Mouse (Mus musculus) embryo, embryonic 11.5 days (tissue): Measurements from ENCODE around the gene Kcnq4.

ENCODE experiments used
- DNase-seq: peaks from one replicate; pipeline ENCODE4 v3.0.0-alpha.2; 2012; ENCODE audit warnings: low read depth, low spot score

The Kcnq4 gene

DNA sequence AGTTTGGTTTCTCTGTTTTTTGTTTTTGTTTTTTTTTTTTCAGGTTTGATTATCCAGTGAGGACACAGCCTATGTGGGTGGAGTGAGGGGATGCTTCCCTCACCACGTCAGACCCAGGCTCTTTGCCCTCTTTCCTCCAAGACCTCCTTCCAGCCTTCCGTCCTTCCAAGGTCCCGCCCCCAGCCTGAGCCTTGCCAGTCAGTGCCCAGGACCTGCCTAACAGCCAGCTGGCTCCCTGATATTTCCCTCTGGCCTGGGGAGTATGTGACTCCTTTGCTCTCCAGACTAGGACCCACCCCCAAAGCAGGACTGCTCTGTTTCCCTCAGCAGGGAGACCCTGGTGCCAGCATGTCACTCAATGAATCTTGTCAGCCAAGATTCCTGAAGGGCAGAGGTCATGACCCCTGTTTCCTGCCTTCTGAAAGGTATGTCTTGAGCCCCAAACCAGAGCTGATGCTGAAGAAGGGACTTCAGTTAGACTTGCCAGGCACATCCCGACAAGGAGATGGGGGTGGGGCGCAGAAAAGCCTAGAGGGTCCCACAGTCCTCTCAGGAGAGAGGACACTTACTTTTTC lies 22.8 kb downstream of the Kcnq4 start:
- no peak for DNase-seq

DNA sequence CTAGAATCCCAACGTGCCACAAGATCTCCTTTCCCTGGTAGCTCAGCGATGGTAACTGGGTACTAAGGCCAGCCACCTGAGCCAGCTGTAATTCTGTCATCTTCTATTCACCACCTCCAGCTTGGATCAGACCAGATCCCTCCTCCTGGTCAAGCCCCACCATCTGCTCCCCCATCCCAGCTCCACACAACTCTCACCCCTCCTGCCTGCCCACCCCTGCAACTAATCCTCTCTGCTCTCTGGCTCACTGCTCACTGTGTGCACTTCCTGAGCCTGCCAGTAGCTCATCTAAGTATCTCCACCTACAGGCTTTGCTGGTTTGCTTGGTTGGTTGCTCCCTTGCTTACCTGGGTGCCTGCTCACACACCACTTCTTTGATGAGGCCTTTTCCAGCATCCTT lies 26.8 kb downstream of the Kcnq4 start:
- no peak for DNase-seq

DNA sequence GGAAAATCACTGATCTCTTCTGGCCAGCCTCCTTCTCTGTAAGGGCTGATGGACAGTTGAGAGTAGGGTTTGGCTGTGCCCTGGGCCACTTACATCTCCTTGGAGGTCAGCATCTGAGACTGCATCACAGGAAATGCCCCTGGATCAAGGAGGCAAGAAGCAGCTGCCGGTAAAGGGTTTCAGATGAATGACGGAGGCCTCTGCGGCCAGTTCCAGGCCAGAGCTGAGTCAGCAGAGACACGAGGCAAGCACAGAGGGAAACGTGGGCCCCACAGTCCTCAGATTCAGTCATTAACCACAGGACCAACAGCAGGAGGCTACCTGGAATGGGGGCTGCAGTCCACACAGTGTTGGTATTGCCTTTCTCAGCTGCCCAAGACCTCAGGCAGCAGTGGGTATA lies 29.3 kb downstream of the Kcnq4 start:
- no peak for DNase-seq

DNA sequence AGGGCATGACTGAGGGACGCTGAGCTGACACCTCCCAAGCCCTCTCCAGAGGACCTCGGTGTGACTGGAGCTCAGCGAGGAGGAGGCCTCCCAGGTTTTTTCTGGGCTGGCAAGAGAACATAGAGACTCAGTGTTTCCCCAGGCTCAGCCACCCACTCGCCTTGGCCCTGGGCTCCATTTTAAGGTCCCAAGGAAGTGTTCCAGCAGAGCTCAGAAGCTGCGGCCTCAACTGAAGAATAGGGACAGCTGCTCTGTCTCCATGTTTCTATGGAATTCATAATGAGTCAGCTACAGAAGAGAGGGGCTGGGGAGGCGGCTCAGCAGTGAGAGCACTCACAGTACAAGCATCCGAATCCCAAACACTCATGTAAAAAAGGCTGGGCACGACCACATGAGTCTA lies 30.8 kb downstream of the Kcnq4 start:
- DNase-seq, result no peak

DNA sequence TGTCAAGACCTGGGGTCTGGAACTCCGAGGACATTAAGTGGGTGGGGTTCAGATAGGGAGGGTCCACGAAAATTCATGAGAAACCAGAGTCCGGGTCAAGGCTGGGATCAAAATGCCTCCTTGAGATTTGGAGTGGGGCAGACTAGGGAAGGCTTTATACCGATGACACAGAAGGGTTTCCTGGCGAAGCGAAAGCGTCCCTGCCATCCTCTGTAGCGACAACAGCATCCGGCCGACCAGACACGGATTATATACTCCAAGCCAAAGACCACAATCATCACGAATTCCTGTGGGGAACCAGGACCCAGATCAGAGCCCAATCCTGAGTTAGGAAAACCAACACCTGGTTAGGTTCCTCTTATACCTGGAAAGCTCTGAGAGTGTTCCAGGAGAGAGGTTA lies 31.6 kb downstream of the Kcnq4 start:
- DNase-seq, result no peak

DNA sequence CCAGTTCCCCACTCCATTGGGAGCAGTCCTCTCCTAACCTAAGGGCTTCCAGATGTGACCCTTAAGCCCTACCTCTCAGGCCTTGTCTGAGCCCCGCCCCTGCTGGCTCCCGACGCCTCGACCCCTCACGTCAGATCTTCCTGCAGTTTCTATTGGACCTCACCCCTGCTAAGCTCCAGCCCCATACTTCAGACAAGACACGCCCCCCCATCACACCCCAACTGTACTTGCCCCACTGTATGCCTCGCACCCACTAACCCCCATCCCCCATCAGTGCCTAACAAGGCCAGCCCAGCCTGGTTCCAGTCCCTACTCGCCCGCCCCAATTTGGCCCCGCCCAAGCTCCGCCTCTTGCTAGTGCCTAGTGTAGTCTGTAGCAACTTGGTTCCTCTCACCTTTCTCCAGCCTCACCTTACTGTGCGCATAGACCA lies 32.3 kb downstream of the Kcnq4 start:
- DNase-seq, result peak; percentile 55

DNA sequence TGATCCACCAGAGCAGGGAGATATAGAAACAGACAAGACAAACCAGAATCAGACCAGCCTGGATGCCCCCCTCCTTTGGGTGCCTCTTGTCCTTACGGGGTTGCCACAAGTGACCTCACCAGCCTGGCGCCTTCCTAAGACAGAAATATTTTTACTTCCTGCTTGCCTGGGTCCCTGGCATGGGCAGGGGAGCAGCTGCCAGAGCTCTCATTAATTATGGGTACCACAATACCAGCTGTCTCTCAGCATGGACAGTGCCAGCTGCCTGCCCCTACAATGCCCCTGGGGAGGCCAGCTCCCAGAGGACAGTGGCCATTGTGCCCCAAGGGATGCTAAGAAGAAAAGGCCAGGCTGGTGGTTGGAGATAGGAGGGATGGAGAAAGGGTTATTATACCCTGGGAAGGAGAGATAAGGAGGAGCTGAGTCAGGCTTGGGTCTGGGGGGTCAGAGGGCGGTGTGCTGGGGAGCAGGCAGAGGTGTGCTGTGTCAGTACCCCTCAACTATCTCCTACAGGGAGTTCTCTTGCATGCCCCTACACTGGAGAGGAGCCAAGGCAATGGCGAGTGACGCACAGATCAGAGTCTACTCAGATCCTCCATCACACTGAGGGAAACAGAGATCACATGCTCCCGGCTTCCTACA lies 34.4 kb downstream of the Kcnq4 start:
- no peak for DNase-seq

DNA sequence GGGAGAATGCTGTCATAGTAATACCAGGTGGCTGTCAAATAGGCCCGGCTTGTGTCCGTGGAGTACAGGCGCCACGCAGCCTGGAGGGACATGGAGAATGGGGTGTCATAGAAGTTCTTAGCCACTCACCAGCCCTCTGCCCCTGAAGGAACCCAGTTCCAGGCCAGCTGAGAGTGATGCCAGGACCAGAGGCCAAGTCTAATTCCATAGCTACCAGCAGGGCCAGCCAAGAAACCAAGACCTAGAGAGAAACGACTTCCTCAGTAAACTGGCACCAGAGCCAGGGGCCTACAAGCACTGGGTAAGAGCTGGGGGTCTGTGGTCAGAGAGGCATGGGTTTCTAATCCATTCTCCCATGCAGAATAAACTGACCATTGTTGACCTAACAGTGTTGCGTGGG lies 35.4 kb downstream of the Kcnq4 start:
- no peak for DNase-seq

DNA sequence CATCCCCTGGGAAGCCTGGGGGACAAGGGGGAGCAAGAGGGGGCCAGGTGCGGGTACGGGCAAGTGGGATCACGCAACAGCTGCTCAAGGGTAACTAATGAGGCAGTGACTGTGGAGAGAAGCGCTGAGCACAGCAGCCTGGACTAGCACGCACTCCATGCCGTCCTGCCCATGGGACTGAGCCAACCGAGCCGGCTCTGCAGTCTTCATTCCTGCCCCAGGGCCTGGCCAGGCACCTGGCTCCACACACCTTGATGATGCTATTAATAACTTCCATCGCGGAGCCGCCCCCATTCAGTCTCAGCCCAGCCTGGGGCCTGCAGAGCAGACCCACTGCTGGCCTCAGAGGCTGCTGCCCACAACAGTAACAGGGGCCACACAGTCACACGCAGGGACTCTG lies 36.2 kb downstream of the Kcnq4 start:
- DNase-seq, result no peak

DNA sequence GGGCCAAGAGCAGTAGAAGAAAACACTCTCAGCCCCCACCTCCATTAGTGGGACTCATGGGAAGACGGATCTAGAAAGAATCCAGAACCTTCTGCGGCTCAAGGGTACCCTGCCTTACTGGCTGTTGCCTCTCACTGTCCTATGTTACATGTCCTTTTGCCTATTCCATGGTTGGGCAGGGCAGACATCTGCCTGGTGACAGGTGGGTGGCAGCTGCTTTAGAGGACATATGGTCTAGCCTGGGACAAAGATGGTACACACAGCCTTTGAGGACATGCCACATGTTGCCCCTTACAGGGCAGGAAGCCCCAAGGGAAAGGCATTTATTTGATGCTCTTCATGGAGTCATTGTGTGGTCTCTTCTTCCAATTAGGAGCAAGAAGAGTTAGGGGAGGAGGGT lies 45.9 kb downstream of the Kcnq4 start:
- no peak for DNase-seq

DNA sequence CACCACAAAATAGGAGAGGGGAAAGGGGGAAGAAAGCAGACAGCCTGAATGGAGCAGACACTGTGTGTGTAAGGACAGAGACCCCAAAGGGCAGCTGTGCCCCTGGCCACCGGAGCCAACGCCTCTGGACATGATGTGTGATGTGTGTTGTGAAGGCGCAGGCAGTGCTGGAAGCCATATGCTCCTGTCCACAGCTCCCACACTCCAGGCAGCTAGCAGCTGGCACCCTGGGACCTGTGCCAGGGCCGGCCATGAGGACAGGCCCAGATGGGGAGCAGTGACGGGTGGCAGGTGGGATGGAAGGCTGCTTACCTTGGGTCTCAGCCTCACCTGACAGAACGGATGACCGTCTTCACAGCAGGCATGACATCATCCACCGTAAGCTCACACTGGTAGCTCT lies 46.4 kb downstream of the Kcnq4 start:
- no peak for DNase-seq

DNA sequence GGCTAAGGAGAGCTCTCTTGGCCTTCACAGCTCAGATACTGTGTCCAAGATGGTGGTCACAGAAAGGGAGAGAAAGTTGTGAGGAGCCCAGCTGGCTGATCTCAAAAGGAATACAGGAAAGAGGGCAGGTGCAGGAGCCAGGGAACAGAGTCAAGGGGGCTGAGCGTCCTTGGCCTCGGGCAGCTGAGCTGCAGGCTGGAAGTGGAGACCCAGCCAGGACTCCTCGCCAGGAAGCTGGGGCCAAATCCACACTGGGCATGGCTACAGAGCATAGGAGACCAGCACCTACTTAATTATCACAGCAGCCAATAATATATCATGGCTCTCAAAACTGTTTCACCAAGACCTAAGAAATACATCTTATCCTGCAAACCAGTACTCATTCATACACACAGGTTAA lies 47.2 kb downstream of the Kcnq4 start:
- no peak for DNase-seq

DNA sequence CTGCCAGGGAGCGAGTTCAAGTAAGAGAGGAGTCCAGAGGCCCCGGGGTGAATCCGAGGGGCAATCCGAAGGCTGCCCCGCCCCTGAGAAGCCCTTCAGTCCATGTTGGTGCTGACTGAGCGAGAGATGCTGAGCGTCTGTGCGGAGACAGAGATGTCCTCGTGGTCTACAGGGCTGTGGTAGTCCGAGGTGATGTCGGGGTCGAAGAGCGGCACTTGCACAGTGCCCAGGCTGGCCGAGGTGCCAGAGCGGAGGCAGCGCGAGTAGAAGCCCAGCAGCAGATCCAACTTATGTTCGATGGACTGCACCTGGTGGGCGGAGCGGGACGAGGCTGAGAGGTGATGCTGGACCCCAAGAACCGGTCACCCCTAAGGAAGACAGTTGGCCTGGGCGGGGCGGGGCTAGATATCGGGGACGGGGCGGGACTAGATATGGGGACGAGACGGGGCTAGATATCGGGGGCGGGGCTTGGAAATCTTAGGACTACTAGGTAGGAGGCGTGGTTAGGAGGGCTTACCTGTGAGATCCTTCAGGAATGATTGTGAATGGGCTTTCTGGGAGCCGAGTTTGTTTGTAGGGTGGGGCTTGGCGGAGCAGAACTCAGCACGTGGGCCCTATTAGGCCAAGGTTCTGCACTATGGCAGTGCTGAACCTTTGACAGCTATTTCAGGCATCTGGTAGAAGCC lies 50.5 kb downstream of the Kcnq4 start:
- DNase-seq, result no peak

DNA sequence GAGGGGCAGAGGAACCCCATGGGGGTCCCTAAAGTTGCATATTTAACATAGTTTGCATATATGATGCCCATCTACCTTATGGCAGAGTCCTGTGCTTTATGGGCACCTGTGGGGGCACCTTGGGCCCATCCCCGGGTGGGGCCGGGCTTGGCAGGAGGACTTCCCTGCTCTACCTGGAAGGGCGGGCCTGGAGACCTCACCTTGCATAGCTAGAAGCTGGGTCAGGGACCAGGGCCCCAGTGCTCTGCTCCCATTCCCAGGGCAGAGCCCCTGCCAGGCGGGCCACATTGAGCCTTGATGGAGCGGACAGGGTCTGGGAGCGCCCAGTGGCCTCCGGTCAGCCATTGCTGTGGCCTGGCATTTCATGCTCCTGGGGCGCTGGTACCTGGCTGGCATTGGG lies 51.1 kb downstream of the Kcnq4 start:
- no peak for DNase-seq

DNA sequence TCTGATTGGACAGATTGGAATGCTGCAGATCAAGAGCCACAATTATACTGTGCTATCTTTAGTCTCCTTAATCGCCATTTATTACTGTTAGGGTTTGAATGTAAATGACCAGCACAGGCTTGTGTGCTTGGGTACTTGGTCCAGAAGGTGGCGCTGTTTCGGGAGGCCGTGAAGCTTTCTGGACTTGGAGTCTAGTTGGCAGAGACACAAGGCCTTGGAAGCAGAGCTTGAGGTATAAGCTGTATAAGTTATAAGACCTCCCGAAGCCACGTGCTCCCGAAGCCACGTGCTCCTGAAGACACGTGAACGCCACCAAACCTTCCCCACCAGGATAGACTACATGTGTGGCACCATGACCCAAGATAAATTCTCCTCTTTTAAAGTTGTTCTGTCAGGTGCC lies 55.7 kb downstream of the Kcnq4 start:
- DNase-seq, result no peak

DNA sequence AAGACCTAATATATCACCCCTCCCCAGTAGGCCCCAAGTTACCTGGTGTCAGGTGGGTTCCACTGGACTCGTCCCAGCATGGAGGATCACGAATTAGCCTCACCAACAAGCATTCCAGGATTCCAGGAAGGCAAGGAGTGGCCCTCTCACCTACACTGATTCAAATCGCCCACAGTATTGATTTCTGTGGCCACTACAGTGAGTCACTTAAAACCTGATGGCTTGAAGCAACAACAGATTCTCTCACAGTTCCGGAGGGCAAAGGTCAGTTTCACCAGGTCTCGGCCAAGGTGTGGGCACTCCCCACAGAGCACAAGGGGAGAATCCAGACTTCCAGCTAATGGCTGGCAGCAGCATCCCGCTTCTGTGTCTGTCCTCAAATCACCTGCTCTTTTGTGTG lies 59.1 kb downstream of the Kcnq4 start:
- no peak for DNase-seq

DNA sequence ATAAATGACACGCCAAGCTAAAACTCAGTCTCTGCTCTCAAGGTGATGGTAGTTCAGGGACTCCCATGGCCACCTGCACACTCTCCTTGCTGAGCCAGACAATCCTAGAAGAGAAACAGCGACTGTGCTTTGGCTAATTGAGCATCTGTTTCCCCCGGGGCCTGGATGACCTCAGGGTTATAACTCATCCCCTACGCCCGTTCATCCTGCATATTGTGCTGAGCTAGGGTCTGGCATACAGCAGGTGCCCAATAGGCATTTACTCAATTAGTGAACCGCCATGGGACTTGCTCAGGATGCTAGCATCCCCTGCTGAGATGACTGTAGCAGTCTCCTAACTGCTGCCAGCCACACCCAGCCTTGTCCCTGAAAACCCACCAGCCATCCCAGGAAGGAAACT lies 61.1 kb downstream of the Kcnq4 start:
- DNase-seq, result no peak

DNA sequence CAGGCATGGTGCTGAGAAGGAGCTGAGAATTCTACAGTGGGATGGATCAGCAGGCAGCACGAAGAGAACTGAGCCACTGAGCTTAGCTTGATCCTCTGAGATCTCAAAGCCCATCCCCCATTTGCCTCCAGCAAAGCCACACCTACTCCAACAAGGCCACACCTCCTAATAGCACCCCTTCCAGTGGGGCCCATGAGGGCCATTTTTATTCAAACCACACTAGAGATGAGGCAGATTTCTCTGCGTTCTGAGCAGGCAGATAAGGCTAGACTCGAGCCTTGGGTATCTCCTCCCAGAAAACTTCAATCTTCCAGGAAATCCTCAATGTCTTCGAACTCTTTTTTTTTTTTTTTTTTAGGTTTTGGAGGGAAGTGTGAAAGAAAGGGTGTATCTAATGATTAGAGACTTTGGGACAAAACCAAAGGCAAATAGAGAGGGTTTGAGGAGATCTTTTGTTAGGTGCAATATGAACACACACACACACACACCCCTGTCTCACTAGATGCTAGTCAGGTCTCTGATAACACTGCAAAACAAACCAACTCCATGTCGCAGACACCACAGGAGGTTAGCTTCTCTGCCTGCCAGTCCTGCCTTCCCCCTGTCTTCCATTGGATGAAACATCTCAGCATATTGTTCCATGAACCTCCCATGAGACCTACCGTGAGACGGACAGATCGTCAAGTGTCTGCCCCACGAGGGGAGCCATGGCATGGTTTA lies 65.0 kb downstream of the Kcnq4 start:
- no peak for DNase-seq

DNA sequence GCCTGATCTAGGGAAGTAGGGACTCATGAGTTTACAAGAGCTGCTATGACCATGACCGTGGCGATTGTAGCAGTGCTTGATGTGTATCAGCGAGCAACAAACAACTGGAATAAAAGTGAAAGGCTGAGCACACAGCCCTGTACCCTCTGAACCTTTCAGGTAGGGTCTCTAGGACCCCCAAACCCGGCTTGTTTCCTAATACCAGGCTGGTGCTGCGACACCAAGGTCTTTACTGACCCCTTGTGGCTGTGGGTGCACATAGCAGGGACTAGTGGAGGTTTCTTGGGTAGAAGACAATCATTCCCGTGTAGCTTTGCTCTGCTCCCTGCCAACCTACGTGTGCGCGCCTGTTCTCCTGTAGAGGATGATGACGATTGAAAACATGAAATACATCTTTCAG lies 66.2 kb downstream of the Kcnq4 start:
- DNase-seq, result no peak

DNA sequence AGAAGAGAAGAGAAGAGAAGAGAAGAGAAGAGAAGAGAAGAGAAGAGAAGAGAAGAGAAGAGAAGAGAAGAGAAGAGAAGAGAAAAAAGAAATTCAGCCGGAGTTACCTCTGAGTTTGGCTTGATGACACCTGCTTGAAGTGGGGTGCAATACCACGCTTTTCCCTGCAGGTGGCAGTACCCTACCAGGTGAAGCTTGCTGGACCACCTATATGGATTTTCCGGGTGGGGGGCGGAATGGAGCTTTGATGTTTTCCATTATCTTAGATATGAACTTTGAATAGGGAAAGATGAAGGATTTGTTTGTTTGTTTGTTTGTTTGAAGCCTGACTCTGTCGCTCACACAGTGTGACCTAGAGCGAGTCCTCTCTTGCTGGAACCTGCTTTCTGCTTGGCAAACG lies 67.5 kb downstream of the Kcnq4 start:
- DNase-seq, result no peak

DNA sequence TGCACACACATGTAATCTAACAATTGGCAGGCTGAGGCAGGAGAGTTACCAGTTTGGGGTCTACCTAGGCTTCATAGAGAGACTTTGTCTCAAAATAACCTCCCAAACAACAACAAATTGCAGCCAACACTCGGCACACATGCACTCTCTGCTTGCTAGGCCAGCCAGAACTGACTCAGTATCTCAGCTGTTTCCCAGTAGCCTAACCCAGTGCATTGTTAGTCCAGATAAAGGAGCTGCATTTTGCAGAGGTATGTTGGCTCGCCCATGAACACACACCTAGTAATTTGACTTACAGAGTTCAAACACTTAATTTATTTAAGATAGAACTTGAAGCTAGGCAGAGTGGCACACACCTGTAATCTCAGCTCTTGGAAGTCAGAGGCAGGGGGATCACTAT lies 72.8 kb downstream of the Kcnq4 start:
- DNase-seq, result no peak

DNA sequence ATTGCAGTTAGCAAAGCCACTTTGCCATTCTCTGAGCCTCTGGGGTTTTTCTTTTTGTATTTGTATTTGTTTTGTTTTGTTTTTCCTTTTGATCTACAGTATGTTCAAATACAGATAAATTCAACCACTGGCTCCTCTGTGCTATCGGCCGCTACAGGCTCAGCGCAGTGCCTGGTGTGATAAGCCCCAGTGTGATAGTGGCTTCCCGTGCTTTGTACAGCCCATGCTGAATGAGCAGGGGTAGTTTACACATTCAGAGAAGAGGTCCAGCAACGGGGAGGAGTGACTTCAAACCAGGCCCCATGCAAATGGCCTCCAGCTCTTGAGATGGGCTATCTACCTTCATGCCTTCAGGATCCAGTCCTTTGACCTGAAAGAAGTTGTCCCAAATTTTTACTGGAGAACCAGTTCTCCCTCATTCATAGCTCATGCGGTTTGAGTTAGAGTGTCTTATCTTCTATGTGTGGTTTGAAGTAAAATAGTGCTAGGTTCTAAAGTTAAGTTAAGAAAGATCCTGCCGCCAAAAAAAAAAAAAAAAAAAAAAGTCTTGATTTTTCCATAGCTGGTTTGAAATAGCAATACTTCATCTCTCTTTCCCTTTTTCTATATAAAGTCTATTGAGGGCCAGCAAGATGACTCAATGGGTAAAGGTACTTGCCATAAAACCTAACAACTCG lies 73.5 kb downstream of the Kcnq4 start:
- DNase-seq, result no peak
